In the genomic region with DNA sequence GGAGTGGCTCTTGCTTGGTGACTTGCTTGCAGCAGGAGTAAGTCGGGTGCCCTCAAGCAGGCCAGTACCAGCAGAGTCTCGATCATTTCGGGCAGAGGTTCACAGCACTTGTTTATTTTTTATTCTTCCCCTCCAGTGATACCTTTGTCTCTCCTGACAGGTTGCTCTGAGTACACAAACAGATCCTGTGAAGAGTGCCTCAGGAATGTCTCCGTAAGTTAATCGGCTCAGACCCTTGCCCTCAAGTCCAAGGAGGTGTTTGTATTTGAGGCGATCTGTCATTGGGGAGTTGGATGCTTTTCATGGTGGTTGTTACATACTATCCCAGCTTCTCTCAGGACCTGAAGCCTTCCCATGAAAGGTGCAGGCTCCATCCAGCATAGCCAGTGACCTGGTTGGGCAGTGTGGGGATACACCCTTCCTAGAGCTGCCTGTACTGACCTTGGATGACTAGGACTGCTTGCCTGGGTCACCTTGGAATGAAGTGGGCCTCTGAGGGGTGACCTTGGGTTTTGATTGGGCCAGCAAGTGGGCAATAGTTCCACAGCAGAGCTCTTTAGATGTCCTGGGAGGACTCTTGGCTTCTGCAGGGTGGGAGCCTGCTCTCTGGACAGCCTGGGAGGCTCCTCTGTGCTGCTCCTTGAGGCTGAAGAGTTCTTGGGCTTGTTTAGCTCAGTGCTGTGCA, we compare ENCODE assay signal across 16 mouse cellular contexts. TPM values are rescaled to one million over a fixed set of nuclear protein-coding genes. Genes with fewer than 3 reads are reported as not detected.
DNase-seq lines count a peak whose midpoint lies in the region; ATAC-seq and TF ChIP-seq lines count a peak whose summit lies in the region.
"Had no signal": no experiment of that assay in that cellular context is flagged by ENCODE, and none has a peak within 500 bp of the region (broad histone marks: within the 10 kb centered on the region; RNA-seq: fewer than 3 reads in every experiment).

No protein-coding gene starts in this region.

- H3K4me3 ChIP-seq in cerebellum, adult 2 months (replicated peaks; ENCODE audit: insufficient read depth, low read depth, low read length) = no peak overlapping the region
- no peak overlapping the region for H3K4me3 ChIP-seq in kidney, adult 2 months (ENCODE audit: insufficient read depth, low read depth, low read length)
- H3K4me3 ChIP-seq in testis, adult 2 months (ENCODE audit: control insufficient read depth, low read depth, low read length) = no peak overlapping the region
- H3K4me3 ChIP-seq in forebrain, embryonic 10.5 days = no peak overlapping the region
- H3K4me3 ChIP-seq: hindbrain, embryonic 15.5 days had no signal

- no peaks in the 10 kb centered on the region; the same call in 1 of the 2 replicates for H3K36me3 ChIP-seq in kidney, adult 2 months (ENCODE audit: control insufficient read depth, insufficient read depth, low read length)
- H3K36me3 ChIP-seq in testis, adult 2 months (ENCODE audit: control insufficient read depth, insufficient read depth, low read length) = no peaks in the 10 kb centered on the region
- H3K36me3 ChIP-seq in forebrain, embryonic 10.5 days (replicated peaks) = peaks cover 53% of the 10 kb centered on the region

- TF ChIP-seq CTCF in cerebellum, adult 2 months (IDR thresholded peaks at IDR 0.05; ENCODE audit: borderline replicate concordance, insufficient read depth, low read depth, low read length) = no peak
- no peak for TF ChIP-seq CTCF in kidney, adult 2 months (conservative IDR thresholded peaks at IDR 0.05; ENCODE audit: insufficient read depth, insufficient read length, low read depth, low read length)
- no peak for TF ChIP-seq CTCF in testis, adult 2 months (IDR thresholded peaks at IDR 0.05; ENCODE audit: control insufficient read depth, insufficient read depth, insufficient replicate concordance, low read depth, low read length)

- no peak for TF ChIP-seq POLR2A in cerebellum, adult 2 months (IDR thresholded peaks at IDR 0.05; ENCODE audit: borderline replicate concordance, insufficient read depth, low read length)
- TF ChIP-seq POLR2A in kidney, adult 2 months (IDR thresholded peaks at IDR 0.05; ENCODE audit: low read depth, low read length) = no peak
- no peak for TF ChIP-seq POLR2A in testis, adult 2 months (IDR thresholded peaks at IDR 0.05; ENCODE audit: control insufficient read depth, low read depth, low read length)

- no peaks in the 10 kb centered on the region for H3K9me3 ChIP-seq in forebrain, embryonic 10.5 days
- H3K9me3 ChIP-seq: hindbrain, embryonic 15.5 days had no signal

- H3K27me3 ChIP-seq in cerebellum, adult 2 months (ENCODE audit: control insufficient read depth, insufficient read depth, low read length) = no peaks in the 10 kb centered on the region
- H3K27me3 ChIP-seq in kidney, adult 2 months (replicated peaks; ENCODE audit: control insufficient read depth, insufficient read depth, low read length) = no peaks in the 10 kb centered on the region
- no peaks in the 10 kb centered on the region for H3K27me3 ChIP-seq in testis, adult 2 months (ENCODE audit: control insufficient read depth, insufficient read depth, low read length)
- no peaks in the 10 kb centered on the region for H3K27me3 ChIP-seq in forebrain, embryonic 10.5 days (ENCODE audit: poor library complexity, severe bottlenecking)
- H3K27me3 ChIP-seq: hindbrain, embryonic 15.5 days had no signal

- 94% methylated on average over 6 of the region's 6 CpGs for WGBS in cerebellum, adult 2 months
- 45% methylated on average over 6 of the region's 6 CpGs for WGBS in kidney, adult 2 months
- 94% methylated on average over 6 of the region's 6 CpGs for WGBS in forebrain, embryonic 10.5 days

- peak overlapping the region; percentile 2 for H3K27ac ChIP-seq in cerebellum, adult 2 months (ENCODE audit: insufficient read depth, low read length)
- peak overlapping the region; percentile 69 for H3K27ac ChIP-seq in kidney, adult 2 months (ENCODE audit: insufficient read depth, low read depth, low read length)
- peak overlapping the region; percentile 15; the same call in 1 of the 2 replicates for H3K27ac ChIP-seq in testis, adult 2 months (ENCODE audit: control insufficient read depth, insufficient read depth, low read depth, low read length)
- H3K27ac ChIP-seq in forebrain, embryonic 10.5 days = no peak overlapping the region
- H3K27ac ChIP-seq: hindbrain, embryonic 15.5 days; liver, embryonic 14.5 days had no signal

- ATAC-seq in frontal cortex, adult (ENCODE audit: low TSS enrichment) = no peak
- ATAC-seq: forebrain, embryonic 14.5 days; midbrain, embryonic 16.5 days had no signal

- peaks cover 30% of the 10 kb centered on the region for H3K4me1 ChIP-seq in cerebellum, adult 2 months (ENCODE audit: control insufficient read depth, insufficient read depth, low read length)
- peaks cover 47% of the 10 kb centered on the region for H3K4me1 ChIP-seq in kidney, adult 2 months (ENCODE audit: control insufficient read depth, insufficient read depth, low read length)
- H3K4me1 ChIP-seq in testis, adult 2 months (ENCODE audit: control insufficient read depth, insufficient read depth, low read length) = peaks cover 8% of the 10 kb centered on the region
- H3K4me1 ChIP-seq in forebrain, embryonic 10.5 days = peaks cover 28% of the 10 kb centered on the region

- no peak for DNase-seq in cerebellum, adult 2 months
- DNase-seq in cerebellum, adult 8-10 months = no peak
- DNase-seq in kidney, adult 2 months = peak; percentile 77
- DNase-seq in kidney, postnatal 4 days = no peak
- DNase-seq in testis, postnatal 10 days (ENCODE audit: low spot score) = no peak
- no peak for DNase-seq in forebrain, embryonic 10.5 days (ENCODE audit: extremely low spot score, low spot score)
- DNase-seq: cerebellum, adult 11 months; gastrocnemius, postnatal 14 days; right cerebral cortex, adult 18-20 months had no signal

RNA-seq across cellular contexts. Expression of gene Pttg1ip, which starts 5.7 kb away (rescaled TPM):
- polyA plus RNA-seq in cerebellum, adult 2 months (2012; rRNA removed) = 113 and 118 TPM in 2 replicates
- polyA plus RNA-seq in kidney, adult 2 months (2012; rRNA removed) = 321 and 342 TPM in 2 replicates
- 127 and 131 TPM in 2 replicates for polyA plus RNA-seq in testis, adult 2 months (2012; rRNA removed)
- 62.0 and 64.5 TPM in 2 replicates for polyA plus RNA-seq in forebrain, embryonic 10.5 days (2016; fragmentation: Nextera tagmentation; extraction: Ambion mirVana)

RNA-seq across cellular contexts. Expression of gene Sumo3, which starts 18.7 kb away (rescaled TPM):
- polyA plus RNA-seq in cerebellum, adult 2 months (2012; rRNA removed) = 301 and 310 TPM in 2 replicates
- 241 and 269 TPM in 2 replicates for polyA plus RNA-seq in kidney, adult 2 months (2012; rRNA removed)
- 83.1 and 88.6 TPM in 2 replicates for polyA plus RNA-seq in testis, adult 2 months (2012; rRNA removed)
- 439 and 448 TPM in 2 replicates for polyA plus RNA-seq in forebrain, embryonic 10.5 days (2016; fragmentation: Nextera tagmentation; extraction: Ambion mirVana)

RNA-seq across cellular contexts. Expression of gene Gm49325, which starts 18.8 kb away (rescaled TPM):
- polyA plus RNA-seq in cerebellum, adult 2 months (2012; rRNA removed) = 33.8 and 37.7 TPM in 2 replicates
- polyA plus RNA-seq in kidney, adult 2 months (2012; rRNA removed) = not detected in 2 replicates
- 0.72 TPM in 1 of 2 replicates, not detected in the other for polyA plus RNA-seq in testis, adult 2 months (2012; rRNA removed)
- 3.1 and 3.4 TPM in 2 replicates for polyA plus RNA-seq in forebrain, embryonic 10.5 days (2016; fragmentation: Nextera tagmentation; extraction: Ambion mirVana)
- polyA plus RNA-seq: heart, embryonic 11.5 days had no signal

RNA-seq across cellular contexts. Expression of gene Ube2g2, which starts 34.8 kb away (rescaled TPM):
- 37.5 and 39.5 TPM in 2 replicates for polyA plus RNA-seq in cerebellum, adult 2 months (2012; rRNA removed)
- 29.9 and 33.8 TPM in 2 replicates for polyA plus RNA-seq in kidney, adult 2 months (2012; rRNA removed)
- polyA plus RNA-seq in testis, adult 2 months (2012; rRNA removed) = 66.1 and 70.3 TPM in 2 replicates
- 102 and 104 TPM in 2 replicates for polyA plus RNA-seq in forebrain, embryonic 10.5 days (2016; fragmentation: Nextera tagmentation; extraction: Ambion mirVana)

RNA-seq across cellular contexts. Expression of gene Itgb2, which starts 57.2 kb away (rescaled TPM):
- polyA plus RNA-seq in cerebellum, adult 2 months (2012; rRNA removed) = 2.3 and 2.4 TPM in 2 replicates
- polyA plus RNA-seq in kidney, adult 2 months (2012; rRNA removed) = 6.5 and 13.6 TPM in 2 replicates
- 0.77 and 0.81 TPM in 2 replicates for polyA plus RNA-seq in testis, adult 2 months (2012; rRNA removed)
- 0.44 and 0.76 TPM in 2 replicates for polyA plus RNA-seq in forebrain, embryonic 10.5 days (2016; fragmentation: Nextera tagmentation; extraction: Ambion mirVana)
